Mouse (Mus musculus): ENCODE data around the gene Gng8. TPM values are rescaled to one million over a fixed set of nuclear protein-coding genes. Genes with fewer than 3 reads are reported as not detected.

Gene Gng8
- polyA plus RNA-seq, 1 experiment, result not detected

- no peak overlapping the region for H3K4me3 ChIP-seq (ENCODE audit: insufficient read depth, low read length)
- H3K27ac ChIP-seq (ENCODE audit: insufficient read depth, low read depth, low read length), result no peak overlapping the region
- H3K4me1 ChIP-seq (ENCODE audit: control insufficient read depth, insufficient read depth, low read length), result peaks cover 5% of the 10 kb centered on the region; the same call in 1 of the 2 replicates
- no peak for TF ChIP-seq POLR2A (IDR thresholded peaks at IDR 0.05; ENCODE audit: borderline replicate concordance, low read depth, low read length)
- no peak for TF ChIP-seq CTCF (IDR thresholded peaks at IDR 0.05; ENCODE audit: low read depth, low read length)
Measured at GRCm38 (mm10) chr7:16919395-16920149, 28.0 kb downstream of the Gng8 start.

- TF ChIP-seq CTCF (IDR thresholded peaks at IDR 0.05; ENCODE audit: low read depth, low read length) (no peak), POLR2A (IDR thresholded peaks at IDR 0.05; ENCODE audit: borderline replicate concordance, low read depth, low read length) (no peak)
- Histone ChIP-seq H3K4me1 (ENCODE audit: control insufficient read depth, insufficient read depth, low read length) (peaks cover 7% of the 10 kb centered on the region; the same call in 1 of the 2 replicates), H3K4me3 (ENCODE audit: insufficient read depth, low read length) (no peak overlapping the region), H3K27ac (ENCODE audit: insufficient read depth, low read depth, low read length) (no peak overlapping the region)
Measured at GRCm38 (mm10) chr7:16920150-16920579, 28.6 kb downstream of the Gng8 start.

DNA sequence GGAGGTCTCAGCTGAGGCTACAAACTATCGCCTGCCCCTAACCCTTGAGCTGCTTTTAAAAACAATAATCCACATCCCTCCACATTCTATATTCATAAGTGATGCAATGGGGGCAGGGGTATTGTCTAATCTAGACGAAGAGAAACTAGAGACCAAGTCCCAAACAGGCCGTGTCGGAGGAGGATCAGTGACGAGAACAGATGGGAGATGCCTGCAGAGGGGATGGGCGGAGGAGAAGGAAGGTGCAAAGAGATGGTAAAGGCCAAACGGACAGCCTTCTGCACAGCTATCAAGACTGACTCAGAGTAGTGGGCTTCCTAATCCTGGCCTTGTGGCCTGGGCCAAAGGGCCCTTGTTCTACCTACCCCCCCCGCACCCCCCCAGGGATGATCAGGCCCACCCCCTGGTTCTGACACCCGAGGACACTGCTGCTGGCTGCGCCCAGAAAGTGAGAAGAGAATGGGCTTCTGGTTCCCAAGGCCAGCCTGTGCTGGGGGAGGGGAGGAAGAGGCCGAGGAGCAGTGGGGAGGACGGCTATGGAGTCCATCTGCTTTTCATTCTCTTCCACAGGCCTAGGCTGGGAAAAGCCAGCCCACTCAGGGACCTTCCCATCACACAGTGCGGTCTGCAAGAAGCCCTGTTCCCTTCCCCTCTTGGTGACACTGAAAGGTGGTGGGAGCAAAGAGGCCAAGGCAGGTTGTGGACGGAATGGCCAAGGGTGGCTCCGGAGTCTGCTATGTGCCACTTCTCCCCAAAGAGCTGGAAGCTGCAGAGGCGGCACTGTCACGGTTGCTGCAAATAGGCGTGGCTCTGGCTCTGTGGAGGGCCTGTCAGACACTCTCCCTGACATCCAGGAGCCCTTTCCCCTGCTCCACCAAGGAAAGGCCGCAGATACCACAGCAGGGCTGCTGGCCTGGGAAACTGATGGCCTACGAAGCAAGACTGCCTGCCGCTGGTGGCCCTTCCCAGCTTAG is 29.5 kb downstream of the Gng8 start:
- Histone ChIP-seq H3K4me1 (ENCODE audit: control insufficient read depth, insufficient read depth, low read length) (peaks cover 7% of the 10 kb centered on the region; the same call in 1 of the 2 replicates), H3K4me3 (ENCODE audit: insufficient read depth, low read length) (no peak overlapping the region), H3K27ac (ENCODE audit: insufficient read depth, low read depth, low read length) (no peak overlapping the region)
- TF ChIP-seq CTCF (IDR thresholded peaks at IDR 0.05; ENCODE audit: low read depth, low read length) (no peak), POLR2A (IDR thresholded peaks at IDR 0.05; ENCODE audit: borderline replicate concordance, low read depth, low read length) (no peak)

- no peak for TF ChIP-seq CTCF (IDR thresholded peaks at IDR 0.05; ENCODE audit: low read depth, low read length)
- no peak for TF ChIP-seq POLR2A (IDR thresholded peaks at IDR 0.05; ENCODE audit: borderline replicate concordance, low read depth, low read length)
- peaks cover 7% of the 10 kb centered on the region; the same call in 1 of the 2 replicates for H3K4me1 ChIP-seq (ENCODE audit: control insufficient read depth, insufficient read depth, low read length)
- H3K4me3 ChIP-seq (ENCODE audit: insufficient read depth, low read length), result no peak overlapping the region
- H3K27ac ChIP-seq (ENCODE audit: insufficient read depth, low read depth, low read length), result no peak overlapping the region
Measured at GRCm38 (mm10) chr7:16921881-16922335, 30.3 kb downstream of the Gng8 start.

DNA sequence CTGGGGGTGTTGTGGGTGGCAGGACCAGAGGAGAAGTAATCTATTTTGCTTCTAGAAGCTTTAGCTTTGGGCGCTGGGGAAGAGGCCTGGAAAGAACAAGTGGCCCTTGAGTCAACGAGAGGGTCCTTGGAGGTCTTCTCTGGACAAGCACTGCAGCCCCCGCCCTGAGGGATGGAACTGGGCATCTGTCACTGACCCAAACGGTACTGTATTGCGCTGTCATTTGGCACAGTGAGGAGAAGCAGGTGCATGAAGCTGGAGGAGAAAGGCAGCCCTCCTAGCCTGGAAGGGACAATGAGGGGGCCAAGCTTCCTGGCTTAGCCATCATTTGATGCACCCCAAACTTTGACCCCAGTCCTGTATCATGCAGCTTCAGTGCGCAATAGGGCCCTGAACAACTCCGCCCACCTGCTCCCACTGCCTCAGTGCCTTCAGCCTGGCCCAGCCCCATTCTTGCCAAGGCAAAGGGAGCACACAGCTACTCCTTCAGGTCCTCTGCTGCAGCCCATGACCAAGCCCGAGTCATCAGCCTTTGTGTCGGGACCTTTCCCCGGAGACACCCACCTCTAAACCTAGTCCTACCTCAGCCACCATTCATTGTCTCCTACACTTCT is 30.9 kb downstream of the Gng8 start:
- Histone ChIP-seq H3K4me3 (ENCODE audit: insufficient read depth, low read length) (peak overlapping the region; percentile 88), H3K27ac (ENCODE audit: insufficient read depth, low read depth, low read length) (no peak overlapping the region), H3K4me1 (ENCODE audit: control insufficient read depth, insufficient read depth, low read length) (peaks cover 7% of the 10 kb centered on the region; the same call in 1 of the 2 replicates)
- TF ChIP-seq CTCF (IDR thresholded peaks at IDR 0.05; ENCODE audit: low read depth, low read length), result no peak
- no peak for TF ChIP-seq POLR2A (IDR thresholded peaks at IDR 0.05; ENCODE audit: borderline replicate concordance, low read depth, low read length)

DNA sequence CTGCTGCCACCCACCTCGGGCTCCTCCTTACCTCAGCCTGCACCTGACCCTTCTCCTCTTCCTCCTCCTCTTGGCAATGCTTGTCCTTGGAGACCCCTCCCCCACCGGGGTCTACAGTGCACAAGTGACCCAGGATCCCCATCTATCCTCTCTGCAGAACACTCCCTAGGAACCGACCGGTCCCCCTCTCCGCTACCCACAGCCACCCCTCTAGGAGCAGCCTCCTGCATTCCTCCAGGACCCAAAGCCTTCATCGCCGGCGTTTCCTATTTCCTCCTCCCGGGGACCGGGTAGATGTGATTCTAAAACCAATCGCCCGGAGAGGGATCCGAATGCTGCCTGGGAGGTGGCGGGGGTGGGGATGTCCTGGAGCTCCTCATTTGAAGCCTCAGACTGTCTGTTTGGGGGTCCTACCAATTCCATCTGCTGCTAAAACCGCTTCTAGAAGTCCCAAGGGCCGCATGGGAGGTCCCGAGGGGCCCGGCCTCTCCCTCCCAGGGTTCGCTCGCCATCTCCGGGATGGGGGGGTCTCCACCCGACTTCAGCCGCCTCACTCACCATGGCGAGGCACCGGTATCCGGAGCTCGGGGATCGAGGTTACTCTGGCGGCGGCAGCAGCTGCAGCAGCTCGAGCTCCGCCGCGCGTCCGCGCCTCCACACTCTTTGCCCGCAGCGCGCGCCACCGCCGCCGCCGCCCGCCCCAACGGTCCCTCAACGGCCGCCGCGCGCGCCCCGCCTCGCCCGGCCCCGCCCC is 31.9 kb downstream of the Gng8 start:
- peak overlapping the region; percentile 88 for H3K4me3 ChIP-seq (ENCODE audit: insufficient read depth, low read length)
- TF ChIP-seq POLR2A (IDR thresholded peaks at IDR 0.05; ENCODE audit: borderline replicate concordance, low read depth, low read length) (no peak), CTCF (IDR thresholded peaks at IDR 0.05; ENCODE audit: low read depth, low read length) (no peak)
- peak overlapping the region; percentile 96 for H3K27ac ChIP-seq (ENCODE audit: insufficient read depth, low read depth, low read length)
- peaks cover 7% of the 10 kb centered on the region for H3K4me1 ChIP-seq (ENCODE audit: control insufficient read depth, insufficient read depth, low read length)

GRCm38 (mm10) chr7:16924037-16924834 is 32.6 kb downstream of the Gng8 start, which contains the start of gene Calm3:
TSS of gene Calm3 (minus strand) at chr7:16924114.
- Histone ChIP-seq H3K27ac (ENCODE audit: insufficient read depth, low read depth, low read length) (peak within 1 kb of the TSS; percentile 96), H3K4me3 (ENCODE audit: insufficient read depth, low read length) (peak within 1 kb of the TSS; percentile 88), H3K4me1 (ENCODE audit: control insufficient read depth, insufficient read depth, low read length) (peaks cover 7% of the 10 kb centered on the region)
- TF ChIP-seq POLR2A (IDR thresholded peaks at IDR 0.05; ENCODE audit: borderline replicate concordance, low read depth, low read length) (no peak), CTCF (IDR thresholded peaks at IDR 0.05; ENCODE audit: low read depth, low read length) (no peak)

DNA sequence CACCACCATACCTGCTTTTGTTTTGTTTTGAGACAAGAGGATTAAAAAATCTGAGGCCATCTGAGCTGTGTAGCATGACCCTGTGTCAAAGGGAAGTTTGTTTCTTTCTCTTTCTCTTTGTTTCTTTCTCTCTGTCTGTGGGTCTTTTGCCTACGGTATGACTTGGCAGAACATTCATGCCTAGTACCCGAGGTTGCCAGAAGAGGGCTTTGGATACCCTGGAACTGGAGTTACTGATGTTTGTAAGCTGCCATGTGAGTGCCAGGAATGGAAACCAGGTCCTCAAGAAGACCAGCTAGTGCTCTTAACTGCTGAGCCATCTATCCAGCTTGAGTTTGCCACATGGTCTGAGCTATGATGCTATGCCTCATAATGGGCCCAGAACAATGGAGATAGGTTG is 36.8 kb downstream of the Gng8 start:
- H3K4me1 ChIP-seq (ENCODE audit: control insufficient read depth, insufficient read depth, low read length), result peaks cover 2% of the 10 kb centered on the region; the same call in 1 of the 2 replicates
- TF ChIP-seq CTCF (IDR thresholded peaks at IDR 0.05; ENCODE audit: low read depth, low read length) (no peak), POLR2A (IDR thresholded peaks at IDR 0.05; ENCODE audit: borderline replicate concordance, low read depth, low read length) (no peak)
- no peak overlapping the region for H3K4me3 ChIP-seq (ENCODE audit: insufficient read depth, low read length)
- H3K27ac ChIP-seq (ENCODE audit: insufficient read depth, low read depth, low read length), result no peak overlapping the region

Data from bone marrow macrophage, adult 2 months (primary cell).